Mouse (Mus musculus): ENCODE data around the gene Shank1. TPM values are rescaled to one million over a fixed set of nuclear protein-coding genes. Genes with fewer than 3 reads are reported as not detected.

Shank1 gene
- polyA plus RNA-seq, 1 experiment from 2014 or later = 6.9 TPM

DNA sequence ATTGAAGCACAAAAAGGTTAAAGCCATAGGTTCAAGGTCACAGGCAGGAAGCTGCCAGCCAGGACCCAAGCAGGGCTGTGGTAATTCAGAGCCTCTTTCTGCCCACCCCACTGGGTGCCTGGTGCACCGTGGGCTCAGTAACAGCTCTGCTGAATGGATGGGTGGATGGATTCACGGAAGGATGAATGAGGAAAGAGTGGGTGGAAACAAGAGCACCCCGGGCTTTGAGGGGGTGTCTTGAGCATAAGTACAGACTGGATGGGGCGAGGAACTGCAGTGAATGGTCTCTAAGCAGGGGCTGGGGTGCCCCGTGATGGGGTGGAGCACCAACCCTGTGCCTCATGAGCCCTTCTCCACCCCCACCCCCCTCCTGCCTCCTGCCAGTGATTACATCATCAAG is 31.7 kb downstream of the Shank1 start:
- Histone ChIP-seq H3K4me3 (ENCODE audit: low read depth, low read length) (no peak overlapping the region), H3K4me2 (replicated peaks; ENCODE audit: low read depth, low read length) (no peak overlapping the region), H3K9ac (ENCODE audit: low read depth, low read length) (no peak overlapping the region), H3K4me1 (replicated peaks; ENCODE audit: control insufficient read depth, insufficient read depth, low read length) (no peaks in the 10 kb centered on the region), H3K27ac (ENCODE audit: low read depth, low read length) (no peak overlapping the region), H3K9me3 (ENCODE audit: control insufficient read depth, low read length) (no peaks in the 10 kb centered on the region), H3K36me3 (ENCODE audit: control insufficient read depth, insufficient read depth, low read length) (no peaks in the 10 kb centered on the region), H3K27me3 (ENCODE audit: control insufficient read depth, insufficient read depth, low read length) (peaks cover 26% of the 10 kb centered on the region)
- DNase-seq (ENCODE audit: low spot score) = no peak
- no peak for ATAC-seq (ENCODE audit: low FRiP score)
- 67% methylated on average over 5 of the region's 5 CpGs for WGBS

DNA sequence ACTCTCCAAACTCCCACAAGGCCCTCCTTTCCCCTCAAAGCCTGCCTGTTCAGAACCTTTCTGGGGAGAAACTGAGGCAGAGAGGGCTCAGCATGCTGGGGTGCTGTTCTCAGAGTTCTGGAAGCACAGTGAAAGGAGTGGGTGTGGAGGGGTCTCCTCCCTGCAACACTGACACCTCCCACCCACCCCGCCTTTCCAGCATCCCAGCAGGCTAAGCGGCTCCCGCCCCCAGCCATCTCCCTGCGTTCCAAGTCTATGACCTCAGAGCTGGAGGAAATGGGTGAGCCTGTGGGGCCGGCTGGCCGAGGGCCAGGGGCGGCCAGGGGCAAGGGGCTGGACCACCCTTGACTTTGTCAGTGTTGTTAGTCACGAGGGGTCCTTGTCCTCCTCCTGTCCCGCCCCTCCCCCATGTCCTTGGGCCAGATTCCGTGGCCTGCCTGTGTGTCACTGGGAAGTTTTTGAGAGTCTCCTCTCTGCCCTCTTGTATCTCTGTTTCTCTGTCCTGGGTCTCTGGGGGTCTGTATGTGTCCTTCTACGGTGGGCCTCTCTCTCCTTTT is 33.5 kb downstream of the Shank1 start:
- no peak overlapping the region for H3K4me3 ChIP-seq (ENCODE audit: low read depth, low read length)
- DNase-seq (ENCODE audit: low spot score) = peak; percentile 18
- no peaks in the 10 kb centered on the region for H3K4me1 ChIP-seq (replicated peaks; ENCODE audit: control insufficient read depth, insufficient read depth, low read length)
- no peaks in the 10 kb centered on the region for H3K9me3 ChIP-seq (ENCODE audit: control insufficient read depth, low read length)
- ATAC-seq (ENCODE audit: low FRiP score) = no peak
- H3K27ac ChIP-seq (ENCODE audit: low read depth, low read length) = no peak overlapping the region
- WGBS = 26% methylated on average over 11 of the region's 11 CpGs
- peaks cover 8% of the 10 kb centered on the region; the same call in 1 of the 2 replicates for H3K27me3 ChIP-seq (ENCODE audit: control insufficient read depth, insufficient read depth, low read length)
- H3K4me2 ChIP-seq (replicated peaks; ENCODE audit: low read depth, low read length) = no peak overlapping the region
- no peak overlapping the region for H3K9ac ChIP-seq (ENCODE audit: low read depth, low read length)
- H3K36me3 ChIP-seq (ENCODE audit: control insufficient read depth, insufficient read depth, low read length) = no peaks in the 10 kb centered on the region

DNA sequence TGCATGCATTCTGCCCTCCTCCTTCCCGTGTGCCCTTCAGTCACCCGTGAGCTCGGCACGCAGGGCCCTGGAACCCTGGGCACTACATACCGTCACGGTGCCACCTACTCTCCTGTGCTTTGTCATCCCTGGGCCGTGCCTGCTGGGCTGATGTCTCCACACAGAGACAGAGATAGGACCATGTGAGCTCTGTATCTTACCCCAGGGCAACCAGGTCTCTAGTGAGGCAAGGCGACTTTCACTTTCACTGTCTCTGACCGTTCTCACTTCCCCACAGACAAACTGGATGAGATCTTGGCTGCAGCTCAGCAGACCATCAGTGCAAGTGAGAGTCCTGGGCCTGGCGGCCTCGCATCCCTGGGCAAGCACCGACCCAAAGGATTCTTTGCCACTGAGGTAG is 34.6 kb downstream of the Shank1 start:
- WGBS = 73% methylated on average over 12 of the region's 12 CpGs

DNA sequence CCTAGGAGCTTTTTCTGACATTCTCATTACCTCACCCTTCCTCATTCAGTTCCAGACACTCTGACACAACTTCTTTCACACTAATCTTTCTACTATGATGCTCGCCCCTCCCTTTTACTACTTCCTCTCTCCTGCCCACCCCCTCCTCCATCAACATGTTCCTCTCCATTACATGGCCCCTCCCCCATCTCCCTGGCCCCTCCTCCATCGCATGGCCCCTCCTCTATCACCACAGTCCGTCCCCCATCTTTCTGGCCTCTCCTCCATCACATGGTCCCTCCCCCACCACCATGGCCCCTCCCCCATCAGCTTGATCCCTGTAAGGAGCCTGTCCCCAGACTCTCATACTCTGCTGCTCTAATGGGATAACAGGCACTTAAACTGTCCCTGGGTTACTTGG is 39.0 kb downstream of the Shank1 start:
- DNase-seq (ENCODE audit: low spot score) = no peak
- H3K4me2 ChIP-seq (replicated peaks; ENCODE audit: low read depth, low read length) = no peak overlapping the region
- peaks cover 43% of the 10 kb centered on the region for H3K27me3 ChIP-seq (ENCODE audit: control insufficient read depth, insufficient read depth, low read length)
- no peak for ATAC-seq (ENCODE audit: low FRiP score)
- no peaks in the 10 kb centered on the region for H3K9me3 ChIP-seq (ENCODE audit: control insufficient read depth, low read length)
- no peak overlapping the region for H3K4me3 ChIP-seq (ENCODE audit: low read depth, low read length)
- WGBS = 31% methylated on average over 3 of the region's 3 CpGs
- H3K27ac ChIP-seq (ENCODE audit: low read depth, low read length) = no peak overlapping the region
- peaks cover 13% of the 10 kb centered on the region for H3K4me1 ChIP-seq (replicated peaks; ENCODE audit: control insufficient read depth, insufficient read depth, low read length)
- no peak overlapping the region for H3K9ac ChIP-seq (ENCODE audit: low read depth, low read length)
- H3K36me3 ChIP-seq (ENCODE audit: control insufficient read depth, insufficient read depth, low read length) = no peaks in the 10 kb centered on the region

More for the DNA sequence above, 34.6 kb downstream of the Shank1 start:
- DNase-seq (ENCODE audit: low spot score) (no peak), ATAC-seq (ENCODE audit: low FRiP score) (no peak)
- no peak overlapping the region for H3K9ac ChIP-seq (ENCODE audit: low read depth, low read length)
- no peaks in the 10 kb centered on the region for H3K9me3 ChIP-seq (ENCODE audit: control insufficient read depth, low read length)
- H3K36me3 ChIP-seq (ENCODE audit: control insufficient read depth, insufficient read depth, low read length) = no peaks in the 10 kb centered on the region
- H3K27me3 ChIP-seq (ENCODE audit: control insufficient read depth, insufficient read depth, low read length) = peaks cover 9% of the 10 kb centered on the region
- no peak overlapping the region for H3K27ac ChIP-seq (ENCODE audit: low read depth, low read length)
- H3K4me1 ChIP-seq (replicated peaks; ENCODE audit: control insufficient read depth, insufficient read depth, low read length) = no peaks in the 10 kb centered on the region
- H3K4me3 ChIP-seq (ENCODE audit: low read depth, low read length) = no peak overlapping the region
- no peak overlapping the region for H3K4me2 ChIP-seq (replicated peaks; ENCODE audit: low read depth, low read length)

DNA sequence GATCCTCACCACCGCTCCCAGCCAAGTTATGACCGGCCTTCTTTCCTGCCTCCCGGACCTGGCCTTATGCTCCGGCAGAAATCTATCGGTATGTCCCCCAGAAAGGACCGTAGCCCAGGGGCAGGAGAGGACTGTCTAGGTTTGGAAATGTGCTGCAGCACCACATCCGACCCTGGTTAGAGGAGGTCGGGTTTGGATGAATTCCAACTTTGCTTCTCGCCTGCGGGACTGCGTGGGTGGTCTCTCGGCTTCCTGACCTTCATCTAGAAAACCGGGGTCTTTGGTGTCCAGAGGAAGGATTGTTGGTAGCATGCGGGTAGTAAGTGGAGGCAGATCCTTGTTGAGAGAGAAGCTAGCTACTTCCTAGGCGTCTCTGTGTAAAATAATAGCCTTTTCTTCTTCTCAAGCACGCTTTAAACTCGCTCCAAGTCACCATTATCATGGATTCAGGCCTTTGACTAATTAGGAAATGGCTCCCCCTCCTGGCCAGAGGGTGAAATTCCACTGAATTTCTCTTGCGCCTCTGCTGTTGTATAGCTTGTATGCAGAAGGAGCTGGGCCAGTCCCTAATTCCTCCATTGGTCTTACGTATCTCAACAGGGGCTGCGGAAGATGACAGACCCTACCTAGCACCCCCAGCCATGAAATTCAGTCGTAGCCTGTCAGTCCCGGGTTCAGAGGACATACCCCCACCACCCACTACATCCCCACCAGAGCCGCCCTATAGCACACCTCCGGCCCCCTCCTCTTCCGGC is 41.1 kb downstream of the Shank1 start:
- Histone ChIP-seq H3K27ac (ENCODE audit: low read depth, low read length) (no peak overlapping the region), H3K9ac (ENCODE audit: low read depth, low read length) (peak overlapping the region; percentile 27; the same call in 1 of the 2 replicates), H3K27me3 (ENCODE audit: control insufficient read depth, insufficient read depth, low read length) (peaks cover 63% of the 10 kb centered on the region), H3K9me3 (ENCODE audit: control insufficient read depth, low read length) (no peaks in the 10 kb centered on the region), H3K36me3 (ENCODE audit: control insufficient read depth, insufficient read depth, low read length) (no peaks in the 10 kb centered on the region), H3K4me3 (ENCODE audit: low read depth, low read length) (peak overlapping the region; percentile 21), H3K4me1 (replicated peaks; ENCODE audit: control insufficient read depth, insufficient read depth, low read length) (peaks cover 15% of the 10 kb centered on the region), H3K4me2 (replicated peaks; ENCODE audit: low read depth, low read length) (peak overlapping the region; percentile 44)
- DNase-seq (ENCODE audit: low spot score) (peak; percentile 91), ATAC-seq (ENCODE audit: low FRiP score) (peak; percentile 36)
- 6% methylated on average over 25 of the region's 25 CpGs for WGBS

DNA sequence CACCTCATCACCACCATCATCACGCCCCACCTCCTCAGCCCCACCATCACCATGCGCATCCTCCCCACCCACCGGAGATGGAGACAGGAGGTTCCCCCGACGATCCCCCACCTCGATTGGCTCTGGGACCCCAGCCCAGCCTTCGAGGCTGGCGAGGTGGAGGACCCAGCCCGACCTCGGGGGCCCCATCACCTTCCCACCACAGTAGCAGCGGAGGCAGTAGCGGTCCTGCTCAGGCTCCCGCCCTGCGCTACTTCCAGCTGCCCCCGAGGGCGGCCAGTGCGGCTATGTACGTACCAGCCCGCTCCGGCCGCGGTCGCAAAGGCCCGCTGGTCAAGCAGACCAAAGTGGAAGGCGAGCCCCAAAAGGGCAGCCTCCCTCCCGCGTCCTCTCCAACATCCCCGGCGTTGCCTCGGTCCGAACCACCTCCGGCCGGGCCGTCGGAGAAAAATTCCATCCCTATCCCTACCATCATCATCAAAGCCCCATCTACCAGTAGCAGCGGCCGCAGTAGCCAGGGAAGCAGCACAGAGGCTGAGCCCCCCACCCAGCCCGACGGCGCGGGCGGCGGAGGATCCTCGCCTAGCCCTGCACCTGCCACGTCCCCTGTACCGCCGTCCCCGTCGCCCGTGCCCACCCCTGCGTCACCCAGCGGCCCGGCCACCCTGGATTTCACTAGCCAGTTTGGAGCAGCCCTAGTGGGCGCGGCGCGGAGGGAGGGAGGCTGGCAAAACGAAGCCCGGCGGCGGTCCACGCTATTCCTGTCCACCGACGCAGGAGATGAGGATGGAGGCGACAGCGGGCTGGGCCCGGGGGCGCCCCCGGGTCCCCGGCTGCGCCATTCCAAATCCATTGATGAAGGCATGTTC is 42.1 kb downstream of the Shank1 start:
- Histone ChIP-seq H3K4me3 (ENCODE audit: low read depth, low read length) (peak overlapping the region; percentile 10; the same call in 1 of the 2 replicates), H3K9ac (ENCODE audit: low read depth, low read length) (peak overlapping the region; percentile 27; the same call in 1 of the 2 replicates), H3K27ac (ENCODE audit: low read depth, low read length) (no peak overlapping the region), H3K4me2 (replicated peaks; ENCODE audit: low read depth, low read length) (peak overlapping the region; percentile 19), H3K9me3 (ENCODE audit: control insufficient read depth, low read length) (no peaks in the 10 kb centered on the region), H3K36me3 (ENCODE audit: control insufficient read depth, insufficient read depth, low read length) (no peaks in the 10 kb centered on the region), H3K27me3 (ENCODE audit: control insufficient read depth, insufficient read depth, low read length) (peaks cover 69% of the 10 kb centered on the region), H3K4me1 (replicated peaks; ENCODE audit: control insufficient read depth, insufficient read depth, low read length) (peaks cover 22% of the 10 kb centered on the region)
- peak; percentile 37 for DNase-seq (ENCODE audit: low spot score)
- 4% methylated on average over 59 of the region's 71 CpGs for WGBS
- peak; percentile 28 for ATAC-seq (ENCODE audit: low FRiP score)

DNA sequence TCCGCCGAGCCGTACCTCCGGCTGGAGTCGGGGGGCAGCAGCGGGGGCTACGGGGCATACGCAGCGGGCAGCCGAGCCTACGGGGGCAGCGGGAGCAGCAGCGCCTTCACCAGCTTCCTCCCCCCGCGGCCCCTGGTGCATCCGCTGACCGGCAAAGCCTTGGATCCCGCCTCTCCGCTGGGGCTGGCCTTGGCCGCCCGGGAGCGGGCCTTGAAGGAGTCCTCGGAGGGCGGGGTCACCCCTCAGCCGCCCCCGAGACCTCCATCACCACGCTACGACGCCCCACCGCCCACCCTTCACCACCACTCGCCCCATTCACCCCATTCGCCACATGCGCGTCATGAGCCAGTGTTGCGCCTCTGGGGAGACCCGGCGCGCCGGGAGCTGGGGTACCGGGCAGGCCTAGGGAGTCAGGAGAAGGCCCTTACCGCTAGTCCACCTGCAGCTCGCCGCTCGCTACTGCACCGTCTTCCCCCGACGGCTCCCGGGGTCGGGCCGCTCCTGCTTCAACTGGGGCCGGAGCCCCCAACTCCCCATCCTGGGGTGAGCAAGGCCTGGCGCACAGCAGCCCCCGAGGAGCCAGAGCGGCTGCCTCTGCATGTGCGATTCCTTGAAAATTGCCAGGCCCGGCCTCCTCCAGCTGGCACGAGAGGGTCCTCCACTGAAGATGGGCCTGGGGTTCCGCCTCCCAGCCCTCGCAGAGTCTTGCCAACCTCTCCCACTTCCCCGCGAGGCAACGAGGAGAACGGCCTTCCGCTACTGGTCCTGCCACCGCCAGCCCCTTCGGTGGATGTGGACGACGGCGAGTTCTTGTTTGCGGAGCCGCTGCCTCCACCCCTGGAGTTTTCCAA is 42.9 kb downstream of the Shank1 start:
- Histone ChIP-seq H3K36me3 (ENCODE audit: control insufficient read depth, insufficient read depth, low read length) (no peaks in the 10 kb centered on the region), H3K9me3 (ENCODE audit: control insufficient read depth, low read length) (no peaks in the 10 kb centered on the region), H3K4me2 (replicated peaks; ENCODE audit: low read depth, low read length) (peak overlapping the region; percentile 19), H3K4me1 (replicated peaks; ENCODE audit: control insufficient read depth, insufficient read depth, low read length) (peaks cover 26% of the 10 kb centered on the region), H3K27me3 (ENCODE audit: control insufficient read depth, insufficient read depth, low read length) (peaks cover 76% of the 10 kb centered on the region), H3K27ac (ENCODE audit: low read depth, low read length) (no peak overlapping the region), H3K4me3 (ENCODE audit: low read depth, low read length) (peak overlapping the region; percentile 10; the same call in 1 of the 2 replicates), H3K9ac (ENCODE audit: low read depth, low read length) (peak overlapping the region; percentile 23; the same call in 1 of the 2 replicates)
- ATAC-seq (ENCODE audit: low FRiP score) (no peak), DNase-seq (ENCODE audit: low spot score) (peak; percentile 41)
- WGBS = 2% methylated on average over 51 of the region's 71 CpGs

All from hindbrain, embryonic 11.5 days (tissue).